Mouse (Mus musculus): Measurements from ENCODE around the gene Tmem132d. TPM values are rescaled to one million over a fixed set of nuclear protein-coding genes. Genes with fewer than 3 reads are reported as not detected.

Gene Tmem132d
- total RNA-seq, 1 experiment = 2.5 TPM

- Histone ChIP-seq H3K9ac (ENCODE audit: insufficient read depth, low read depth, low read length, poor library complexity, severe bottlenecking) (no peak overlapping the region), H3K27ac (ENCODE audit: insufficient read depth, low read depth, low read length, poor library complexity, severe bottlenecking) (no peak overlapping the region), H3K36me3 (ENCODE audit: control insufficient read depth, insufficient read depth, low read length, poor library complexity, severe bottlenecking) (no peaks in the 10 kb centered on the region), H3K4me3 (ENCODE audit: insufficient read depth in 1 of 2, low read depth in 1 of 2, low read length in 2 of 2, poor library complexity in 1 of 2, severe bottlenecking in 1 of 2) (no peak overlapping the region), H3K9me3 (ENCODE audit: control insufficient read depth, insufficient read depth, low read depth, low read length) (no peaks in the 10 kb centered on the region), H3K4me1 (ENCODE audit: control insufficient read depth in 2 of 2, insufficient read depth in 2 of 2, low read length in 2 of 2, poor library complexity in 1 of 2) (no peaks in the 10 kb centered on the region)
- TF ChIP-seq CHD2 (IDR thresholded peaks at IDR 0.05; ENCODE audit: low read depth, low read length) = no peak
- TF ChIP-seq MAFK (IDR thresholded peaks at IDR 0.05; ENCODE audit: insufficient read depth, low read depth, low read length) = no peak
- TF ChIP-seq HCFC1 (IDR thresholded peaks at IDR 0.05; ENCODE audit: borderline replicate concordance, insufficient read depth, low read length) = no peak
- TF ChIP-seq ZC3H11A (IDR thresholded peaks at IDR 0.05; ENCODE audit: borderline replicate concordance, low read depth, low read length) = no peak
- no peak for TF ChIP-seq ZNF384 (IDR thresholded peaks at IDR 0.05; ENCODE audit: low read depth, low read length)
- in situ Hi-C loops (cut with MboI; ENCODE audit: low sequenced_read_pairs in 2 of 2, unreplicated experiment in 2 of 2) = no loop called here
- DNase-seq (ENCODE audit: low read depth, low spot score) = no peak
These were observed 580.6 kb downstream of the Tmem132d start for GRCm38 (mm10) chr5:127852305-127852704.

GRCm38 (mm10) chr5:127831791-127832190 is 601.1 kb downstream of the Tmem132d start:
- DNase-seq (ENCODE audit: low read depth, low spot score) = no peak
- H3K4me3 ChIP-seq (ENCODE audit: insufficient read depth in 1 of 2, low read depth in 1 of 2, low read length in 2 of 2, poor library complexity in 1 of 2, severe bottlenecking in 1 of 2) = no peak overlapping the region
- no peak overlapping the region for H3K9ac ChIP-seq (ENCODE audit: insufficient read depth, low read depth, low read length, poor library complexity, severe bottlenecking)
- TF ChIP-seq HCFC1 (IDR thresholded peaks at IDR 0.05; ENCODE audit: borderline replicate concordance, insufficient read depth, low read length) (no peak), ZNF384 (IDR thresholded peaks at IDR 0.05; ENCODE audit: low read depth, low read length) (no peak), ZC3H11A (IDR thresholded peaks at IDR 0.05; ENCODE audit: borderline replicate concordance, low read depth, low read length) (no peak), MAFK (IDR thresholded peaks at IDR 0.05; ENCODE audit: insufficient read depth, low read depth, low read length) (no peak), CHD2 (IDR thresholded peaks at IDR 0.05; ENCODE audit: low read depth, low read length) (no peak)
- no peaks in the 10 kb centered on the region for H3K4me1 ChIP-seq (ENCODE audit: control insufficient read depth in 2 of 2, insufficient read depth in 2 of 2, low read length in 2 of 2, poor library complexity in 1 of 2)
- no peaks in the 10 kb centered on the region for H3K9me3 ChIP-seq (ENCODE audit: control insufficient read depth, insufficient read depth, low read depth, low read length)
- H3K36me3 ChIP-seq (ENCODE audit: control insufficient read depth, insufficient read depth, low read length, poor library complexity, severe bottlenecking) = no peaks in the 10 kb centered on the region
- no peak overlapping the region for H3K27ac ChIP-seq (ENCODE audit: insufficient read depth, low read depth, low read length, poor library complexity, severe bottlenecking)
- in situ Hi-C loops (cut with MboI; ENCODE audit: low sequenced_read_pairs in 2 of 2, unreplicated experiment in 2 of 2) = no loop called here

- H3K9ac ChIP-seq (ENCODE audit: insufficient read depth, low read depth, low read length, poor library complexity, severe bottlenecking) = no peak overlapping the region
- in situ Hi-C loops (cut with MboI; ENCODE audit: low sequenced_read_pairs in 2 of 2, unreplicated experiment in 2 of 2) = no loop called here
- DNase-seq (ENCODE audit: low read depth, low spot score) = no peak
- no peaks in the 10 kb centered on the region for H3K4me1 ChIP-seq (ENCODE audit: control insufficient read depth in 2 of 2, insufficient read depth in 2 of 2, low read length in 2 of 2, poor library complexity in 1 of 2)
- no peak overlapping the region for H3K27ac ChIP-seq (ENCODE audit: insufficient read depth, low read depth, low read length, poor library complexity, severe bottlenecking)
- H3K9me3 ChIP-seq (ENCODE audit: control insufficient read depth, insufficient read depth, low read depth, low read length) = no peaks in the 10 kb centered on the region
- no peak overlapping the region for H3K4me3 ChIP-seq (ENCODE audit: insufficient read depth in 1 of 2, low read depth in 1 of 2, low read length in 2 of 2, poor library complexity in 1 of 2, severe bottlenecking in 1 of 2)
- TF ChIP-seq CHD2 (IDR thresholded peaks at IDR 0.05; ENCODE audit: low read depth, low read length) (no peak), ZC3H11A (IDR thresholded peaks at IDR 0.05; ENCODE audit: borderline replicate concordance, low read depth, low read length) (no peak), HCFC1 (IDR thresholded peaks at IDR 0.05; ENCODE audit: borderline replicate concordance, insufficient read depth, low read length) (no peak), ZNF384 (IDR thresholded peaks at IDR 0.05; ENCODE audit: low read depth, low read length) (no peak), MAFK (IDR thresholded peaks at IDR 0.05; ENCODE audit: insufficient read depth, low read depth, low read length) (no peak)
- no peaks in the 10 kb centered on the region for H3K36me3 ChIP-seq (ENCODE audit: control insufficient read depth, insufficient read depth, low read length, poor library complexity, severe bottlenecking)
These were observed 602.0 kb downstream of the Tmem132d start for GRCm38 (mm10) chr5:127830831-127831230.

GRCm38 (mm10) chr5:127828756-127829155 is 604.1 kb downstream of the Tmem132d start:
- H3K4me1 ChIP-seq (ENCODE audit: control insufficient read depth in 2 of 2, insufficient read depth in 2 of 2, low read length in 2 of 2, poor library complexity in 1 of 2) = no peaks in the 10 kb centered on the region
- no peak overlapping the region for H3K9ac ChIP-seq (ENCODE audit: insufficient read depth, low read depth, low read length, poor library complexity, severe bottlenecking)
- TF ChIP-seq MAFK (IDR thresholded peaks at IDR 0.05; ENCODE audit: insufficient read depth, low read depth, low read length) = no peak
- TF ChIP-seq HCFC1 (IDR thresholded peaks at IDR 0.05; ENCODE audit: borderline replicate concordance, insufficient read depth, low read length) = no peak
- no peak for TF ChIP-seq ZNF384 (IDR thresholded peaks at IDR 0.05; ENCODE audit: low read depth, low read length)
- no peak for TF ChIP-seq CHD2 (IDR thresholded peaks at IDR 0.05; ENCODE audit: low read depth, low read length)
- TF ChIP-seq ZC3H11A (IDR thresholded peaks at IDR 0.05; ENCODE audit: borderline replicate concordance, low read depth, low read length) = no peak
- H3K4me3 ChIP-seq (ENCODE audit: insufficient read depth in 1 of 2, low read depth in 1 of 2, low read length in 2 of 2, poor library complexity in 1 of 2, severe bottlenecking in 1 of 2) = no peak overlapping the region
- H3K36me3 ChIP-seq (ENCODE audit: control insufficient read depth, insufficient read depth, low read length, poor library complexity, severe bottlenecking) = no peaks in the 10 kb centered on the region
- DNase-seq (ENCODE audit: low read depth, low spot score) = no peak
- H3K9me3 ChIP-seq (ENCODE audit: control insufficient read depth, insufficient read depth, low read depth, low read length) = no peaks in the 10 kb centered on the region
- H3K27ac ChIP-seq (ENCODE audit: insufficient read depth, low read depth, low read length, poor library complexity, severe bottlenecking) = no peak overlapping the region
- in situ Hi-C loops (cut with MboI; ENCODE audit: low sequenced_read_pairs in 2 of 2, unreplicated experiment in 2 of 2) = no loop called here

GRCm38 (mm10) chr5:127821960-127822359 is 610.9 kb downstream of the Tmem132d start:
- no peak for DNase-seq (ENCODE audit: low read depth, low spot score)
- no peak overlapping the region for H3K4me3 ChIP-seq (ENCODE audit: insufficient read depth in 1 of 2, low read depth in 1 of 2, low read length in 2 of 2, poor library complexity in 1 of 2, severe bottlenecking in 1 of 2)
- no peaks in the 10 kb centered on the region for H3K9me3 ChIP-seq (ENCODE audit: control insufficient read depth, insufficient read depth, low read depth, low read length)
- no peaks in the 10 kb centered on the region for H3K4me1 ChIP-seq (ENCODE audit: control insufficient read depth in 2 of 2, insufficient read depth in 2 of 2, low read length in 2 of 2, poor library complexity in 1 of 2)
- H3K36me3 ChIP-seq (ENCODE audit: control insufficient read depth, insufficient read depth, low read length, poor library complexity, severe bottlenecking) = no peaks in the 10 kb centered on the region
- TF ChIP-seq MAFK (IDR thresholded peaks at IDR 0.05; ENCODE audit: insufficient read depth, low read depth, low read length) (no peak), ZC3H11A (IDR thresholded peaks at IDR 0.05; ENCODE audit: borderline replicate concordance, low read depth, low read length) (no peak), HCFC1 (IDR thresholded peaks at IDR 0.05; ENCODE audit: borderline replicate concordance, insufficient read depth, low read length) (no peak), CHD2 (IDR thresholded peaks at IDR 0.05; ENCODE audit: low read depth, low read length) (no peak), ZNF384 (IDR thresholded peaks at IDR 0.05; ENCODE audit: low read depth, low read length) (no peak)
- in situ Hi-C loops (cut with MboI; ENCODE audit: low sequenced_read_pairs in 2 of 2, unreplicated experiment in 2 of 2) = no loop called here
- H3K27ac ChIP-seq (ENCODE audit: insufficient read depth, low read depth, low read length, poor library complexity, severe bottlenecking) = no peak overlapping the region
- no peak overlapping the region for H3K9ac ChIP-seq (ENCODE audit: insufficient read depth, low read depth, low read length, poor library complexity, severe bottlenecking)
